In genomic region chr11:119228846-119229626, GRCm38 (mm10) we compare ENCODE assay signal across 8 mouse cellular contexts. TPM values are rescaled to one million over a fixed set of nuclear protein-coding genes. Genes with fewer than 3 reads are reported as not detected.
A peak's percentile ranks its signal among the peaks of the same experiment; 100 is the strongest.
DNase-seq lines count a peak whose midpoint lies in the region; ATAC-seq and TF ChIP-seq lines count a peak whose summit lies in the region.

No protein-coding gene starts in this region.

- no peaks in the 10 kb centered on the region for H3K9me3 ChIP-seq in embryonic facial prominence, embryonic 14.5 days (ENCODE audit: control insufficient read depth, low read length)
- no peaks in the 10 kb centered on the region for H3K9me3 ChIP-seq in heart, embryonic 12.5 days (replicated peaks)
- no peaks in the 10 kb centered on the region for H3K9me3 ChIP-seq in liver, embryonic 11.5 days (ENCODE audit: control insufficient read depth, low read length)
- no peaks in the 10 kb centered on the region for H3K9me3 ChIP-seq in midbrain, postnatal 0 days (ENCODE audit: low read length)
- no peaks in the 10 kb centered on the region for H3K9me3 ChIP-seq in stomach, embryonic 14.5 days (ENCODE audit: control insufficient read depth, low read depth, low read length)

- peak overlapping the region; percentile 81 for H3K4me3 ChIP-seq in embryonic facial prominence, embryonic 14.5 days (ENCODE audit: low read depth, low read length)
- peak overlapping the region; percentile 80 for H3K4me3 ChIP-seq in heart, embryonic 12.5 days
- peak overlapping the region; percentile 65 for H3K4me3 ChIP-seq in liver, embryonic 11.5 days (ENCODE audit: low read depth, low read length)
- peak overlapping the region; percentile 68 for H3K4me3 ChIP-seq in midbrain, postnatal 0 days (ENCODE audit: low read depth, low read length)
- peak overlapping the region; percentile 64 for H3K4me3 ChIP-seq in stomach, embryonic 14.5 days (ENCODE audit: low read depth, low read length)

- no peaks in the 10 kb centered on the region for H3K27me3 ChIP-seq in embryonic facial prominence, embryonic 14.5 days (replicated peaks; ENCODE audit: control insufficient read depth, insufficient read depth, low read length)
- H3K27me3 ChIP-seq in heart, embryonic 12.5 days (replicated peaks): no peaks in the 10 kb centered on the region
- peaks cover 11% of the 10 kb centered on the region for H3K27me3 ChIP-seq in liver, embryonic 11.5 days (replicated peaks; ENCODE audit: control insufficient read depth, insufficient read depth, low read length)
- H3K27me3 ChIP-seq in midbrain, postnatal 0 days (ENCODE audit: insufficient read depth, low read length): no peaks in the 10 kb centered on the region
- no peaks in the 10 kb centered on the region for H3K27me3 ChIP-seq in stomach, embryonic 14.5 days (ENCODE audit: control insufficient read depth, insufficient read depth, low read length)

- no peaks in the 10 kb centered on the region for H3K36me3 ChIP-seq in embryonic facial prominence, embryonic 14.5 days (ENCODE audit: control insufficient read depth, insufficient read depth, low read length)
- H3K36me3 ChIP-seq in heart, embryonic 12.5 days: no peaks in the 10 kb centered on the region
- no peaks in the 10 kb centered on the region for H3K36me3 ChIP-seq in liver, embryonic 11.5 days (ENCODE audit: control insufficient read depth, insufficient read depth, low read length)
- no peaks in the 10 kb centered on the region for H3K36me3 ChIP-seq in midbrain, postnatal 0 days (ENCODE audit: insufficient read depth, low read length)
- no peaks in the 10 kb centered on the region for H3K36me3 ChIP-seq in stomach, embryonic 14.5 days (ENCODE audit: control insufficient read depth, insufficient read depth, low read length)

- H3K4me2 ChIP-seq in embryonic facial prominence, embryonic 14.5 days (ENCODE audit: low read depth, low read length): peak overlapping the region; percentile 98
- peak overlapping the region; percentile 97 for H3K4me2 ChIP-seq in heart, embryonic 12.5 days
- H3K4me2 ChIP-seq in liver, embryonic 11.5 days: peak overlapping the region; percentile 96
- H3K4me2 ChIP-seq in midbrain, postnatal 0 days (ENCODE audit: low read depth, low read length, poor library complexity, severe bottlenecking): peak overlapping the region; percentile 93
- peak overlapping the region; percentile 98 for H3K4me2 ChIP-seq in stomach, embryonic 14.5 days (replicated peaks; ENCODE audit: low read depth, low read length)

- ATAC-seq in embryonic facial prominence, embryonic 14.5 days (ENCODE audit: low read depth): peak; percentile 90
- peak; percentile 72 for ATAC-seq in heart, embryonic 12.5 days (ENCODE audit: insufficient number of reproducible peaks, low FRiP score)
- ATAC-seq in liver, embryonic 11.5 days (replicated peaks; ENCODE audit: low FRiP score): peak; percentile 46
- peak; percentile 87 for ATAC-seq in midbrain, postnatal 0 days (ENCODE audit: low FRiP score)
- ATAC-seq in stomach, embryonic 14.5 days (ENCODE audit: insufficient number of reproducible peaks, insufficient read depth, low FRiP score, low read depth): peak; percentile 60; the same call in 1 of the 2 replicates

- H3K4me1 ChIP-seq in embryonic facial prominence, embryonic 14.5 days (ENCODE audit: control insufficient read depth, insufficient read depth, low read length): peaks cover 19% of the 10 kb centered on the region
- H3K4me1 ChIP-seq in heart, embryonic 12.5 days (replicated peaks): peaks cover 23% of the 10 kb centered on the region
- H3K4me1 ChIP-seq in liver, embryonic 11.5 days (replicated peaks; ENCODE audit: control insufficient read depth, insufficient read depth, low read length): peaks cover 13% of the 10 kb centered on the region
- peaks cover 16% of the 10 kb centered on the region for H3K4me1 ChIP-seq in midbrain, postnatal 0 days (ENCODE audit: insufficient read depth, low read length)
- H3K4me1 ChIP-seq in stomach, embryonic 14.5 days (ENCODE audit: control insufficient read depth, insufficient read depth, low read length): peaks cover 11% of the 10 kb centered on the region

- WGBS in embryonic facial prominence, embryonic 14.5 days: 2% methylated on average over 33 of the region's 34 CpGs
- 3% methylated on average over 34 of the region's 34 CpGs for WGBS in heart, embryonic 12.5 days
- WGBS in liver, embryonic 11.5 days: 3% methylated on average over 34 of the region's 34 CpGs
- WGBS in midbrain, postnatal 0 days: under 1% methylated on average over 34 of the region's 34 CpGs
- 1% methylated on average over 34 of the region's 34 CpGs for WGBS in stomach, embryonic 14.5 days

- peak overlapping the region; percentile 82 for H3K9ac ChIP-seq in embryonic facial prominence, embryonic 14.5 days (ENCODE audit: low read depth, low read length)
- H3K9ac ChIP-seq in heart, embryonic 12.5 days: peak overlapping the region; percentile 89; the same call in 1 of the 2 replicates
- peak overlapping the region; percentile 3 for H3K9ac ChIP-seq in liver, embryonic 11.5 days (ENCODE audit: low read depth, low read length)
- H3K9ac ChIP-seq in midbrain, postnatal 0 days (replicated peaks; ENCODE audit: low read length, poor library complexity, severe bottlenecking): peak overlapping the region; percentile 77; the same call in 1 of the 2 replicates
- 0 out of 2 replicates have a peak overlapping the region, but pooled peaks have one; percentile 66 for H3K9ac ChIP-seq in stomach, embryonic 14.5 days (replicated peaks; ENCODE audit: low read depth, low read length)

- peak; percentile 62 for DNase-seq in ovary, adult 18-20 months (ENCODE audit: low spot score)
- no peak for DNase-seq in ovary, postnatal 10 days (ENCODE audit: low spot score)
- DNase-seq in embryonic facial prominence, embryonic 14.5 days (ENCODE audit: low spot score): peak; percentile 91
- DNase-seq in kidney, adult 9 months: peak; percentile 70
- DNase-seq in liver, embryonic 11.5 days (ENCODE audit: low spot score): peak; percentile 75
- peak; percentile 92 for DNase-seq in midbrain, postnatal 0 days (ENCODE audit: low spot score)

- no peak overlapping the region; the same call in 1 of the 2 replicates for H3K27ac ChIP-seq in embryonic facial prominence, embryonic 14.5 days (replicated peaks; ENCODE audit: low read depth, low read length)
- H3K27ac ChIP-seq in heart, embryonic 12.5 days (ENCODE audit: poor library complexity, severe bottlenecking): no peak overlapping the region
- H3K27ac ChIP-seq in liver, embryonic 11.5 days (ENCODE audit: low read depth, low read length): no peak overlapping the region
- peak overlapping the region; percentile 71 for H3K27ac ChIP-seq in midbrain, postnatal 0 days (ENCODE audit: low read depth, low read length)
- peak overlapping the region; percentile 48 for H3K27ac ChIP-seq in stomach, embryonic 14.5 days (ENCODE audit: low read length)

- peak; percentile 12; the same call in 1 of the 2 replicates for TF ChIP-seq CTCF in midbrain, postnatal 0 days (IDR thresholded peaks at IDR 0.05)

RNA-seq across cellular contexts. Expression of gene Ccdc40, which starts 0.7 kb away (rescaled TPM):
- 3.2 and 7.6 TPM in 2 replicates for polyA plus RNA-seq in embryonic facial prominence, embryonic 14.5 days (2014; fragmentation: Nextera tagmentation; extraction: Ambion mirVana)
- 3.1 and 3.7 TPM in 2 replicates for polyA plus RNA-seq in heart, embryonic 12.5 days (2016; fragmentation: Nextera tagmentation; extraction: Ambion mirVana)
- 4.1 and 5.4 TPM in 2 replicates for polyA plus RNA-seq in liver, embryonic 11.5 days (2014; fragmentation: Nextera tagmentation; extraction: Ambion mirVana)
- 13.3 and 22.7 TPM in 2 replicates for total RNA-seq in midbrain, postnatal 0 days (2014; rRNA removed)
- 10.3 and 13.3 TPM in 2 replicates for polyA plus RNA-seq in midbrain, postnatal 0 days (2015; fragmentation: Nextera tagmentation; extraction: Ambion mirVana)
- polyA plus RNA-seq in stomach, embryonic 14.5 days (2014; fragmentation: Nextera tagmentation; extraction: Ambion mirVana): 4.1 and 4.3 TPM in 2 replicates

RNA-seq across cellular contexts. Expression of gene Tbc1d16, which starts 0.7 kb away (rescaled TPM):
- 11.7 and 13.2 TPM in 2 replicates for polyA plus RNA-seq in embryonic facial prominence, embryonic 14.5 days (2014; fragmentation: Nextera tagmentation; extraction: Ambion mirVana)
- polyA plus RNA-seq in heart, embryonic 12.5 days (2016; fragmentation: Nextera tagmentation; extraction: Ambion mirVana): 7.4 and 7.5 TPM in 2 replicates
- polyA plus RNA-seq in liver, embryonic 11.5 days (2014; fragmentation: Nextera tagmentation; extraction: Ambion mirVana): 3.4 and 3.6 TPM in 2 replicates
- 152 and 156 TPM in 2 replicates for total RNA-seq in midbrain, postnatal 0 days (2014; rRNA removed)
- polyA plus RNA-seq in midbrain, postnatal 0 days (2015; fragmentation: Nextera tagmentation; extraction: Ambion mirVana): 43.1 and 43.5 TPM in 2 replicates
- polyA plus RNA-seq in stomach, embryonic 14.5 days (2014; fragmentation: Nextera tagmentation; extraction: Ambion mirVana): 14.8 and 15.9 TPM in 2 replicates

RNA-seq across cellular contexts. Expression of gene Gaa, which starts 38.7 kb away (rescaled TPM):
- 82.0 and 89.4 TPM in 2 replicates for polyA plus RNA-seq in embryonic facial prominence, embryonic 14.5 days (2014; fragmentation: Nextera tagmentation; extraction: Ambion mirVana)
- 116 and 117 TPM in 2 replicates for polyA plus RNA-seq in heart, embryonic 12.5 days (2016; fragmentation: Nextera tagmentation; extraction: Ambion mirVana)
- 40.5 and 42.5 TPM in 2 replicates for polyA plus RNA-seq in liver, embryonic 11.5 days (2014; fragmentation: Nextera tagmentation; extraction: Ambion mirVana)
- 186 and 222 TPM in 2 replicates for total RNA-seq in midbrain, postnatal 0 days (2014; rRNA removed)
- polyA plus RNA-seq in midbrain, postnatal 0 days (2015; fragmentation: Nextera tagmentation; extraction: Ambion mirVana): 154 and 158 TPM in 2 replicates
- 50.3 and 55.8 TPM in 2 replicates for polyA plus RNA-seq in stomach, embryonic 14.5 days (2014; fragmentation: Nextera tagmentation; extraction: Ambion mirVana)

Comparison
In these comparisons a context has a peak if more than half of its experiments do, and no peak if none do; other contexts are left out.
1. H3K27ac ChIP-seq: peak in midbrain, postnatal 0 days (single experiment) and stomach, embryonic 14.5 days (single experiment); none in embryonic facial prominence, embryonic 14.5 days (single experiment), heart, embryonic 12.5 days (single experiment) and liver, embryonic 11.5 days (single experiment).
2. H3K9ac ChIP-seq: peak in every context shown above with its lines; median percentile 89 in heart, embryonic 12.5 days; 82 in embryonic facial prominence, embryonic 14.5 days; 77 in midbrain, postnatal 0 days; 66 in stomach, embryonic 14.5 days; 3 in liver, embryonic 11.5 days.
3. Peak in every context shown above with its lines, with median percentiles within 50 percentile points of each other: ATAC-seq, H3K4me2 ChIP-seq and H3K4me3 ChIP-seq.